ENCODE assay signal across 23 mouse cellular contexts in genomic region chr17:8724464-8724974, GRCm38 (mm10).
DNase-seq lines count a peak whose midpoint lies in the region; ATAC-seq and TF ChIP-seq lines count a peak whose summit lies in the region.
"Had no signal": no experiment of that assay in that cellular context is flagged by ENCODE, and none has a peak within 500 bp of the region (broad histone marks: within the 10 kb centered on the region; RNA-seq: fewer than 3 reads in every experiment).

No protein-coding gene starts in this region.

- no peaks in the 10 kb centered on the region for H3K4me1 ChIP-seq in intestine, embryonic 14.5 days (replicated peaks; ENCODE audit: control insufficient read depth, insufficient read depth, low read length)
- H3K4me1 ChIP-seq in intestine, embryonic 15.5 days (replicated peaks): no peaks in the 10 kb centered on the region
- no peaks in the 10 kb centered on the region for H3K4me1 ChIP-seq in thymus, adult 2 months (replicated peaks; ENCODE audit: control insufficient read depth, insufficient read depth, low read length)
- H3K4me1 ChIP-seq: heart, embryonic 12.5 days; hindbrain, embryonic 12.5 days had no signal

- no peak for TF ChIP-seq POLR2A in thymus, adult 2 months (IDR thresholded peaks at IDR 0.05; ENCODE audit: control insufficient read depth, extremely low read depth, insufficient read depth, low read length, poor library complexity)

- H3K9ac ChIP-seq in intestine, embryonic 14.5 days (ENCODE audit: low read length): no peak overlapping the region
- no peak overlapping the region for H3K9ac ChIP-seq in intestine, embryonic 15.5 days
- H3K9ac ChIP-seq: heart, embryonic 12.5 days; hindbrain, embryonic 12.5 days; kidney, embryonic 15.5 days had no signal

- ATAC-seq in intestine, embryonic 14.5 days (replicated peaks; ENCODE audit: low FRiP score, low TSS enrichment, low read depth): no peak
- ATAC-seq in intestine, embryonic 15.5 days: no peak
- ATAC-seq: activated CD4-positive, CD25-positive, alpha-beta regulatory T cell, adult 4 months; forebrain, embryonic 14.5 days; hindbrain, embryonic 16.5 days; inflammation-experienced regulatory T-cells, adult 6 months; Patski had no signal

- peak; percentile 20 for DNase-seq in intestine, embryonic 14.5 days (ENCODE audit: low spot score)
- peak; percentile 77 to 83 for DNase-seq in cerebellum, adult 18-20 months
- peak; percentile 82 for DNase-seq in cerebellum, adult 9-11 months
- peak; percentile 74 to 75 for DNase-seq in cerebellum, postnatal 36 days
- DNase-seq in thymus, adult 2 months: no peak
- no peak for DNase-seq in c-Kit-positive CD71-positive TER-119-positive erythroid progenitor cells, embryonic 14.5 days (ENCODE audit: low spot score)
- DNase-seq in kidney, adult 8-10 months: no peak
- DNase-seq: adrenal gland, postnatal 14 days; gastrocnemius, postnatal 36 days; heart, adult 2 months; heart, postnatal 4 days; kidney, adult 18-20 months had no signal

- no peak for TF ChIP-seq CTCF in thymus, adult 2 months (IDR thresholded peaks at IDR 0.05; ENCODE audit: borderline replicate concordance, control insufficient read depth, extremely low read depth, insufficient read depth, low read length, poor library complexity)

- no peak overlapping the region for H3K4me2 ChIP-seq in intestine, embryonic 14.5 days (ENCODE audit: low read length)
- no peak overlapping the region for H3K4me2 ChIP-seq in intestine, embryonic 15.5 days (replicated peaks)
- H3K4me2 ChIP-seq: heart, embryonic 12.5 days; hindbrain, embryonic 12.5 days; kidney, embryonic 15.5 days had no signal

- no peaks in the 10 kb centered on the region for H3K9me3 ChIP-seq in intestine, embryonic 14.5 days (ENCODE audit: control insufficient read depth, low read length)
- H3K9me3 ChIP-seq in intestine, embryonic 15.5 days: no peaks in the 10 kb centered on the region
- H3K9me3 ChIP-seq: embryonic facial prominence, embryonic 10.5 days; heart, embryonic 12.5 days; hindbrain, embryonic 12.5 days; kidney, embryonic 15.5 days had no signal

- H3K4me3 ChIP-seq in intestine, embryonic 14.5 days (ENCODE audit: low read depth, low read length): no peak overlapping the region
- H3K4me3 ChIP-seq in intestine, embryonic 15.5 days (replicated peaks): no peak overlapping the region
- H3K4me3 ChIP-seq in thymus, adult 2 months (ENCODE audit: control insufficient read depth, insufficient read depth, low read length): no peak overlapping the region
- H3K4me3 ChIP-seq: embryonic facial prominence, embryonic 10.5 days; heart, adult 2 months; heart, embryonic 12.5 days; hindbrain, embryonic 12.5 days; kidney, embryonic 15.5 days had no signal

- no peaks in the 10 kb centered on the region for H3K36me3 ChIP-seq in intestine, embryonic 14.5 days (ENCODE audit: control insufficient read depth, insufficient read depth, low read length)
- no peaks in the 10 kb centered on the region for H3K36me3 ChIP-seq in intestine, embryonic 15.5 days
- H3K36me3 ChIP-seq in thymus, adult 2 months (ENCODE audit: control insufficient read depth, insufficient read depth, low read length): no peaks in the 10 kb centered on the region
- H3K36me3 ChIP-seq: embryonic facial prominence, embryonic 10.5 days; heart, embryonic 12.5 days; hindbrain, embryonic 12.5 days; kidney, embryonic 15.5 days had no signal

- WGBS in intestine, embryonic 14.5 days: 87% methylated on average over 8 of the region's 8 CpGs
- WGBS in intestine, embryonic 15.5 days: 83% methylated on average over 8 of the region's 8 CpGs
- WGBS in thymus, adult 2 months: 93% methylated on average over 8 of the region's 8 CpGs

- no peaks in the 10 kb centered on the region for H3K27me3 ChIP-seq in intestine, embryonic 14.5 days (replicated peaks; ENCODE audit: control insufficient read depth, insufficient read depth, low read length)
- no peaks in the 10 kb centered on the region for H3K27me3 ChIP-seq in intestine, embryonic 15.5 days (replicated peaks)
- no peaks in the 10 kb centered on the region for H3K27me3 ChIP-seq in thymus, adult 2 months (ENCODE audit: control insufficient read depth, insufficient read depth, low read length)
- H3K27me3 ChIP-seq: CH12.LX; hindbrain, embryonic 12.5 days; kidney, embryonic 15.5 days; Patski had no signal

- no peak overlapping the region for H3K27ac ChIP-seq in intestine, embryonic 14.5 days (ENCODE audit: low read depth)
- H3K27ac ChIP-seq in intestine, embryonic 15.5 days: no peak overlapping the region
- H3K27ac ChIP-seq in thymus, adult 2 months (ENCODE audit: control insufficient read depth, insufficient read depth, low read length): no peak overlapping the region
- H3K27ac ChIP-seq: embryonic facial prominence, embryonic 10.5 days; heart, adult 2 months; hindbrain, embryonic 12.5 days; kidney, embryonic 15.5 days had no signal

Comparison
In these comparisons a context has a peak if more than half of its experiments do, and no peak if none do; other contexts are left out.
1. DNase-seq: peak in intestine, embryonic 14.5 days (single experiment), cerebellum, adult 18-20 months (2 of 2), cerebellum, adult 9-11 months (single experiment) and cerebellum, postnatal 36 days (2 of 2); none in thymus, adult 2 months (single experiment), c-Kit-positive CD71-positive TER-119-positive erythroid progenitor cells, embryonic 14.5 days (single experiment) and kidney, adult 8-10 months (0 of 2).